Mouse (Mus musculus) hematopoietic stem cell, adult 5-6 weeks (primary cell): ENCODE data around the gene Dnajc27. TPM values are rescaled to one million over a fixed set of nuclear protein-coding genes. Genes with fewer than 3 reads are reported as not detected.

ENCODE experiments used
- ATAC-seq, 2 experiments: fragments of 125-278 bp in 1 of 2; replicated peaks in 1 of 2; 2 replicates each; pipeline ENCODE4 v1.8.0; 2016 to 2017; ENCODE audit warnings: inconsistent platforms in 2 of 2, mild to moderate bottlenecking in 2 of 2, moderate number of reproducible peaks in 2 of 2, low read depth in 1 of 2, moderate TSS enrichment in 1 of 2; ENCODE audit not compliant: low FRiP score in 2 of 2, poor library complexity in 2 of 2, severe bottlenecking in 2 of 2, insufficient read depth in 1 of 2, low TSS enrichment in 1 of 2
- total RNA-seq: library from RNA; stranded (forward); fragments of 172-1452, 232-1000 nt; gene quantifications from 2 replicates; pipeline ENCODE4 v1.2.3, GENCODE M21; 2017

The Dnajc27 gene
- total RNA-seq: 9.8 and 11.6 TPM in 2 replicates

GRCm38 (mm10) chr12:4082132-4083001, at the start of gene Dnajc27:
Gene Dnajc27, plus strand, starts transcription at chr12:4082583.
- ATAC-seq: peak; percentile 95 to 97

- no peak for ATAC-seq
Observed at GRCm38 (mm10) chr12:4036157-4036556, 46.2 kb upstream of the Dnajc27 start.

GRCm38 (mm10) chr12:4037511-4037910, 44.9 kb upstream of the Dnajc27 start:
- ATAC-seq: no peak

- peak; percentile 71 to 74 for ATAC-seq
Observed at GRCm38 (mm10) chr12:4038061-4039041, 44.0 kb upstream of the Dnajc27 start, which contains the start of gene Efr3b. Gene Efr3b, minus strand, starts transcription at chr12:4038915.

GRCm38 (mm10) chr12:4039046-4039445, 43.3 kb upstream of the Dnajc27 start:
- ATAC-seq: no peak

- no peak for ATAC-seq
Observed at GRCm38 (mm10) chr12:4042411-4042810, 40.0 kb upstream of the Dnajc27 start.

GRCm38 (mm10) chr12:4045992-4046391, 36.4 kb upstream of the Dnajc27 start:
- no peak for ATAC-seq

GRCm38 (mm10) chr12:4048031-4048430, 34.4 kb upstream of the Dnajc27 start:
- peak in 1 of 2 experiments; percentile 51; a peak in 1 of 4 replicates for ATAC-seq

GRCm38 (mm10) chr12:4050861-4051425, 31.4 kb upstream of the Dnajc27 start:
- ATAC-seq: no peak

- ATAC-seq: no peak
Observed at GRCm38 (mm10) chr12:4053643-4054042, 28.7 kb upstream of the Dnajc27 start.

- ATAC-seq: no peak
Observed at GRCm38 (mm10) chr12:4054845-4055244, 27.5 kb upstream of the Dnajc27 start.

GRCm38 (mm10) chr12:4058321-4058720, 24.1 kb upstream of the Dnajc27 start:
- no peak for ATAC-seq

GRCm38 (mm10) chr12:4059683-4060082, 22.7 kb upstream of the Dnajc27 start:
- no peak for ATAC-seq

- no peak for ATAC-seq
Observed at GRCm38 (mm10) chr12:4065498-4065897, 16.9 kb upstream of the Dnajc27 start.

- no peak for ATAC-seq
Observed at GRCm38 (mm10) chr12:4065944-4066343, 16.4 kb upstream of the Dnajc27 start.

- ATAC-seq: no peak
Observed at GRCm38 (mm10) chr12:4066681-4067459, 15.5 kb upstream of the Dnajc27 start.

GRCm38 (mm10) chr12:4068551-4068950, 13.8 kb upstream of the Dnajc27 start:
- no peak for ATAC-seq
